Mouse (Mus musculus): ENCODE data around the gene Gm13290. TPM values are rescaled to one million over a fixed set of nuclear protein-coding genes. Genes with fewer than 3 reads are reported as not detected.

Gm13290 gene
- polyA plus RNA-seq, 1 experiment from 2014 or later, result 0.31 TPM

Other genes starting within 250 kb of the Gm13290 start
- not detected in 2 replicates for gene Ifna15, start 215.6 kb upstream of the Gm13290 start, polyA plus RNA-seq (2014; fragmentation: Nextera tagmentation; extraction: Ambion mirVana)
- not detected in 2 replicates for gene Ifna14, start 202.0 kb upstream of the Gm13290 start, polyA plus RNA-seq (2014; fragmentation: Nextera tagmentation; extraction: Ambion mirVana)
- not detected in 2 replicates for gene Ifna9, start 181.4 kb upstream of the Gm13290 start, polyA plus RNA-seq (2014; fragmentation: Nextera tagmentation; extraction: Ambion mirVana)
- gene Ifna12, start 170.5 kb upstream of the Gm13290 start, polyA plus RNA-seq (2014; fragmentation: Nextera tagmentation; extraction: Ambion mirVana), result not detected in 2 replicates
- gene C87499, start 139.4 kb upstream of the Gm13290 start, polyA plus RNA-seq (2014; fragmentation: Nextera tagmentation; extraction: Ambion mirVana), result not detected in 2 replicates
- gene Ifna13, start 129.4 kb upstream of the Gm13290 start, polyA plus RNA-seq (2014; fragmentation: Nextera tagmentation; extraction: Ambion mirVana), result not detected in 2 replicates
- gene Ifna16, start 96.9 kb upstream of the Gm13290 start, polyA plus RNA-seq (2014; fragmentation: Nextera tagmentation; extraction: Ambion mirVana), result not detected in 2 replicates
- not detected in 2 replicates for gene Ifna2, start 89.9 kb upstream of the Gm13290 start, polyA plus RNA-seq (2014; fragmentation: Nextera tagmentation; extraction: Ambion mirVana)
- gene Ifnab, start 82.5 kb upstream of the Gm13290 start, polyA plus RNA-seq (2014; fragmentation: Nextera tagmentation; extraction: Ambion mirVana), result not detected in 2 replicates
- gene Gm26566, start 52.0 kb upstream of the Gm13290 start, polyA plus RNA-seq (2014; fragmentation: Nextera tagmentation; extraction: Ambion mirVana), result 1.9 and 2.1 TPM in 2 replicates
- 151 and 152 TPM in 2 replicates for gene Klhl9, start 51.4 kb upstream of the Gm13290 start, polyA plus RNA-seq (2014; fragmentation: Nextera tagmentation; extraction: Ambion mirVana)
- 0.53 TPM in 1 of 2 replicates, not detected in the other for gene Gm13271, start 19.0 kb upstream of the Gm13290 start, polyA plus RNA-seq (2014; fragmentation: Nextera tagmentation; extraction: Ambion mirVana)
- not detected in 2 replicates for gene Gm13283, start 13.7 kb upstream of the Gm13290 start, polyA plus RNA-seq (2014; fragmentation: Nextera tagmentation; extraction: Ambion mirVana)
- gene Gm13289, start 3.1 kb downstream of the Gm13290 start, polyA plus RNA-seq (2014; fragmentation: Nextera tagmentation; extraction: Ambion mirVana), result not detected in 2 replicates
- not detected in 2 replicates for gene Gm13272, start 6.0 kb downstream of the Gm13290 start, polyA plus RNA-seq (2014; fragmentation: Nextera tagmentation; extraction: Ambion mirVana)
- gene Ifnz, start 8.3 kb downstream of the Gm13290 start, polyA plus RNA-seq (2014; fragmentation: Nextera tagmentation; extraction: Ambion mirVana), result not detected in 2 replicates
- not detected in 2 replicates for gene Gm13276, start 11.9 kb downstream of the Gm13290 start, polyA plus RNA-seq (2014; fragmentation: Nextera tagmentation; extraction: Ambion mirVana)
- gene Gm13277, start 14.8 kb downstream of the Gm13290 start, polyA plus RNA-seq (2014; fragmentation: Nextera tagmentation; extraction: Ambion mirVana), result not detected in 2 replicates
- not detected in 2 replicates for gene Gm13278, start 17.7 kb downstream of the Gm13290 start, polyA plus RNA-seq (2014; fragmentation: Nextera tagmentation; extraction: Ambion mirVana)
- not detected in 2 replicates for gene Gm13275, start 20.7 kb downstream of the Gm13290 start, polyA plus RNA-seq (2014; fragmentation: Nextera tagmentation; extraction: Ambion mirVana)
- not detected in 2 replicates for gene Gm13279, start 23.6 kb downstream of the Gm13290 start, polyA plus RNA-seq (2014; fragmentation: Nextera tagmentation; extraction: Ambion mirVana)
- 0.19 TPM in 1 of 2 replicates, not detected in the other for gene Gm13285, start 25.8 kb downstream of the Gm13290 start, polyA plus RNA-seq (2014; fragmentation: Nextera tagmentation; extraction: Ambion mirVana)
- gene Gm13287, start 29.4 kb downstream of the Gm13290 start, polyA plus RNA-seq (2014; fragmentation: Nextera tagmentation; extraction: Ambion mirVana), result not detected in 2 replicates
- gene Gm13288, start 31.7 kb downstream of the Gm13290 start, polyA plus RNA-seq (2014; fragmentation: Nextera tagmentation; extraction: Ambion mirVana), result not detected in 2 replicates
- gene Ifna7, start 42.4 kb downstream of the Gm13290 start, polyA plus RNA-seq (2014; fragmentation: Nextera tagmentation; extraction: Ambion mirVana), result not detected in 2 replicates
- not detected in 2 replicates for gene Ifna11, start 46.1 kb downstream of the Gm13290 start, polyA plus RNA-seq (2014; fragmentation: Nextera tagmentation; extraction: Ambion mirVana)
- gene Ifna6, start 53.6 kb downstream of the Gm13290 start, polyA plus RNA-seq (2014; fragmentation: Nextera tagmentation; extraction: Ambion mirVana), result not detected in 2 replicates
- not detected in 2 replicates for gene Ifna5, start 61.7 kb downstream of the Gm13290 start, polyA plus RNA-seq (2014; fragmentation: Nextera tagmentation; extraction: Ambion mirVana)
- not detected in 2 replicates for gene Ifna4, start 68.0 kb downstream of the Gm13290 start, polyA plus RNA-seq (2014; fragmentation: Nextera tagmentation; extraction: Ambion mirVana)
- gene Ifna1, start 76.3 kb downstream of the Gm13290 start, polyA plus RNA-seq (2014; fragmentation: Nextera tagmentation; extraction: Ambion mirVana), result not detected in 2 replicates
- gene Ifne, start 106.4 kb downstream of the Gm13290 start, polyA plus RNA-seq (2014; fragmentation: Nextera tagmentation; extraction: Ambion mirVana), result not detected in 2 replicates